Mouse (Mus musculus): ENCODE measurements at regions not wholly inside any gene's neighbourhood (a gene's known extent, or its start where the extent isn't known, plus 50 kb on each side); places are given as distances from the start of the nearest gene placed in this dataset.

DNA sequence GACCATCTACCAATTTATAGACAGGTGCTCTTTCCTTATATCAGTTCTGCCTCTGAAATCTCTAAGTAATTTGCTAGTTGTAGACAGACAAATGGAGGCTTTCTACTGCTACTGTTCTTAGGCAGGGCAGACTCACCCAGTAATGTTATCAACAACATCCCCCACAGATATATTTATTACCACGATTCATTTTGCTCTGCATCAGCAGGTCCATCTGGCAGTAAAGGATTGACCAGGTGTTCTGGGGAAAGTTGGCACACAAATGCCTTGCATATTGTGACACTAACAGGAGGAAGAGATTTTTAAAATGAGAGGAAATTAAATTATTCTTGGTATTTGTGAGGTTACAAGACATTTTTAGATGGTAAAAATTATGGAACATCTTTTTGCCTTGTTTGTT, 627.3 kb upstream of the Tmprss15 start:
- no peak for DNase-seq (ENCODE audit: low spot score in 2 of 2)

DNA sequence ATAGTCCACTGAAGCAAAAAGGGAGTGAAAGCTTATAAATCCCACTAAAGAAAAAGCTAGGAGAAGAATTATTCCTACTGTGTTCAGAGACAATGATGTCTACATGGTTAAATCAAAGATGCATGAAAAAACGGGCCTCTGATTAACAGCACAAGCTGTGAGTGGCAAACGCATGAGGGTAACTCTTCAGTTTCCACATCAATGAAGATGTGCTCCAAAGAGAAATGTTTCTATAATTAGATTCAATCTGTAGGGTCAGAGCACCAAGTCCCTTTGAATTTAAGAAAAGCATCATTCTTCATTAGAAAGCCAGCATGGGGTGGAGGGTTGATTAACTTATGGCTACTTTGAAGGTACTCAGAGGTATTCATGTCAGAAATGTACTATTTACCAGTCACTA, 601.5 kb upstream of the Tmprss15 start:
- no peak for DNase-seq (ENCODE audit: low spot score in 2 of 2)

DNA sequence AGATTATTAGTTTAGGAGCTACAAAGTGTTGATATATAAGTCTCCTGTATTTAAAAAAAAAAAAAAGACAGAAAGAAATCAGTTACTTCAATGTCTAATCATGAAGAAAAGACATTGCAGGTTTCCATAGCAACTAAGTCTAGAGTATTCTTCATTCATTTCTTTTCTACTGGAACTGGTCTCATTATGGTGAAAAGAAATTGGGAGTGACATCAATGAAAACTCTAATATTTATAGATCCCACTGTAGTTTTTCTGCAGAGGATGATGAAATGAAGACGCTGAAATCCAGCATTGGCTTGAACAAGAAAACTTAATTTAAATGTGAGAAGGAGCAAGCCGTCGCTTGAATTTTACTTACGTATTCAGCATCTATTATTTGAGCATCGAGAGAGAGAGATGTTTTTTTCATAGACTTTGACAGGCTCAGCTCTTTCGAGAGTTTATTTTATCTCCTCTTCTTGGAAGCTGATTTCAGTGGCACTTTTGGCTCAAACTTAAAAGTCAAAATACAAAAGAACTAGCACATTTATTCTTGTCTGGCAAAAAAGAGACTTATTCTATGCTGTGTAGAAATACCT, 560.4 kb upstream of the Tmprss15 start:
- no peak for DNase-seq (ENCODE audit: low spot score in 2 of 2)

DNA sequence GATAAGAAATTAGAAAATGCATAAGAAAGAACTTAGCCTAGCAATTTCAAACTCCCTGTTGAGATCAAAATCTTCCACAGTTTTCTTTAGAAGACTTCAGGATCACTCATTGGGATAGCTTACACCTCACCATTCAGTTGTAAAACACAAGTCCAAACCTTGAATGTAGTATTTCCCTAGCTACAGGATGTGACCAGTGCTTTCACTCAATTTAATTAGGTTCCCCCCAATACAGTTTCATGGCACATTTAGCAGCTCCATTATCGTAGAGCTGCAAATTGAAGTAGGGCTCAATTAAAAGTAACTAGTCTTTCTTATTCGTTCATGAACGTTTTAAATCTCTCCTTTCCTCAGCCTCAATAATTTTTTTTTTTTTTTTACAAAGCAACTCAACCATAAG, 550.0 kb upstream of the Tmprss15 start:
- DNase-seq (ENCODE audit: low spot score in 2 of 2), result no peak

DNA sequence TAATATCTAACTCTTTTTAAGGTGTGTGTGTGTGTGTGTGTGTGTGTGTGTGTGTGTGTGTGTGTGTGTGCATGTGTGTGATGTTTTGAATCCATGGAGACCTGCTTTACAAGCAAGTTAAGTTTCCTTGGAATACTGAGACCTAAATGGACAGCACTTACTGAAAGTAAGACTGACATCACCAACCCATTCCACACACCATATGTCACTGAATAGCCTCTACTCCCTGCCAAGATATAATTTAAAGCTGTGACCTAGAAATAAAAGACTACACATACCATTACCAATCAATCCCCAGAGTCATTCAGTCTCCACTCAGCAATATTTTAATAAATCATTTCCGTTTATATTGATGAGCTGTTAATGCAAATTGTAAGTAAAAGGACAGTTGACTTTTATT, 536.2 kb upstream of the Tmprss15 start:
- DNase-seq (ENCODE audit: low spot score in 2 of 2), result no peak

DNA sequence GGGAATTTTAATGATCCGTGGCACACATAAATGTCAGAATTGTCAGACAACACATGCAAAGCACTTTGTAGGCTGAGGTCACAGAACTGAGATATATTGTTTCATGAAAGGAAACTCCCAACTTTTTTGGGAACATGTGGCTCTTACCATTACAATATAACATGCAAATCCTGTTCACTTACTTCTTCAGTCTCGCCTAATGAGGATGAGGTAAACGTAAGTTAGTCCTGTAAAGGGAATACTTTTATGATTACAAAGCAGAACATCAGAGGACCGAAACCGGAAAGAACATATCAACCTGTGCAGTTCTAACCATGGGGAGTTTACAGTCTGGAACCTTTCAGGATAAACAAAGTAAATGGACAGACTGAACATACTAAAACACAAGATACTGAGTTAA, 520.1 kb upstream of the Tmprss15 start:
- DNase-seq (ENCODE audit: low spot score in 2 of 2), result no peak

DNA sequence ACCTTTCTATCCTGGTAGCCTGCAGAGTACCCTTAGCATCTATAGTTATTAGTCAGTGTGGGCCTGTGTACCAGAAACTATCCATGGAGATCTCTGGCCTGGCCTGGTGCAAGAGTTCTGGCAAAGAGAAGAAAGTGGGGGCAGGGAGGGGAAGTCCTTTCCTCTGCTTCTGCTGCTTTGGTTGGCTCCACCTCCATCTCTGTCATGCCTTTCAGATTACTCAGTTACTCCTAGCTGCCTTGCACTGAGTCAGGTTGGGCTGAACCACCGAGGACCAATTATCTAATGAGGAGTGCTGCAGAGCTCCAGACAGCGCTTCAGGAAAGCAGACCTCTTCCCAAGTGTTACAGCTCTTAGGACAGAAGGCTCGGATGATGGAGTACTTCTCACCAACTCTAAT, 500.0 kb upstream of the Tmprss15 start:
- DNase-seq (ENCODE audit: low spot score in 2 of 2), result no peak

DNA sequence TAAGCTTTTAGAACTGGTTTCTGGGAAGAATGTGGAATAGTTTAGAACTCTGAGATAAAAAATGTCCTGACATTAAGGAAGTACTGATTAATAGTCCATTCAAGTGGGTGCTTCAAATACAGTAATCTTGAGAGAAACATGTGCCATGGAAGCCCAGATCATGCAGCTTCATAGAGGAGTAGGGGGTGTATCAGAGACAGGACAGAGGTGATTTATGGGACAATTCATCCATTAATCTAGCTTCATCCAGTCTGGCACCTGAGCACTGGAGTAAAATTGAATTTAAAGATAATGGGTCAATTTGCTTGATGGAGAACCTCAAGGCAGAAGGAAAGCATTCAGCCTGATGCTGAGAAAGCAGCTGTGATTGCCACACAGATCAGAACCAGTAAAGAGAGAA, 494.8 kb upstream of the Tmprss15 start:
- no peak for DNase-seq (ENCODE audit: low spot score in 2 of 2)

DNA sequence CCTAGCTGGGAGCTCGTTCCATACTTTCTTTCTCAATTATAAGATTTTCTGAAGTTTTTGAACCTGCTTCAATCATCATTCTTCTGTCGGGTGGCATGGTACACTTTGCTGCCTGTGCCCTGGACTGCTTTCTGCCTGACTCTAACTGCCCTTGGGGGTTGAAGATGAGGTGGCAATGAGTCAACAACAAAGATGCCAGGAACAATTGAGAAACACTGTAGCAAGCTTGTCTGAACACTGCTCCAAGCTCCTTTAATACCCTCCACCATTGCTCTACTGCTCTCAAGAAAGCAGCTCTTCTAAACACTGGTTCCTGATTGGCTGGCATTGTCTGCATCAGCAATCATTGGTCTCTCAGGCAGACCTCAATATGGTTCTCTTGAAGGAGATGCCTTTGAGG, 480.0 kb upstream of the Tmprss15 start:
- no peak for DNase-seq (ENCODE audit: low spot score in 2 of 2)

DNA sequence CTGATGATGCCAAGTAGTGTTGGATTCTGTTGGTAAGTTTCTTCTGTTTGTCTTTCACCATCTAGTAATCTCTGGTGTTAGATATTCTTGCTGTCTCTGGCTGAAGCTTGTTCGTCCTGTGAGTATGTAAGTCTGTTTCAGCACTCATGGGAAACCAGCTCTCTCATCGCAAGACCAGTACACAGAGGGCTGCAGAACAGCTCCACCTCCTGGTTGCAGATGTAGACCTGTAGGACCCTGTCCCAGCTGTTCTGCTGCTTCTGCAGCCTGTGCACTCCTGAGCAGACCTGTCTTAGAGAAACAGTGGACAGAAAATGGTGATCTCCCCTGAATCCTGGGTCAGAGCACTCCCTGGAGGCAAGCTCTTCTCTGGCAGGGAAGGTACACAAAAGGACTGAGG, 443.5 kb upstream of the Tmprss15 start:
- DNase-seq (ENCODE audit: low spot score in 2 of 2), result no peak

DNA sequence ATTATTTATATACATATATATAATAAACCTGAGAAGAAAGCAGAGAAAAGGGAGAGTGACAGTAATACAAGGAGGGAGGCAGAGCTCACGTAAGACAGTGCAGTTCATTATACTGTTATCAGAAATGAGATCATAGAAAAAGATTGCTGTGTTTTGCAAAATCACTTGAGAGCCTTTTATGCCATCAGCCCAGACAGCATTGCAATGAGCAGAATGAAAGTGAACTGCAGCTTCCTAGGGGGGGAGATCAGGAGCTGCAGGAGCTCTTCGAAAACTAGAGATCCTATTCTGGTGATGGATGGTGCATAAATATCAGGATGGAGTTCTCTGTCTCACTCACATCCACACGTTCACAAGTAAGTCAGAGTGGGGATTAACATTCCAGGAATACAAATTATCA, 401.6 kb upstream of the Tmprss15 start:
- no peak for DNase-seq (ENCODE audit: low spot score in 2 of 2)

DNA sequence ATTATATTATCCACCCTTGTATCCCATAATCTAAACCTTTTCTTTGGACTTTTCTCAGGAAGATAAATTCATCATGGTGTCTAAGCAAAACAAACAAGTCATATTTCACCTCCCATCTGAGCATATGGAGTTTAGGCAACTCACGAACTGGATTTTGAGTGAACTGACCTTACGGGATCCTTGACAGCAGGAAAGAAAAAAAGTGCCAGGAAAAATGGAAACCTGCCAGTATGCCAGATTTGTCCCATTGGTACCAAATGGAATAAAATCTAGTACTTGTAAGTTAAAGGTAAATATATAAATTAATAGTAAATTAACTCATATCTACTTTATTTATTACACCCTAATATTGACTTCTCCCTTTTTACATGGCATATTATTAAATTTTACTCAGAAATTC, 360.0 kb upstream of the Tmprss15 start:
- no peak for DNase-seq (ENCODE audit: low spot score in 2 of 2)

DNA sequence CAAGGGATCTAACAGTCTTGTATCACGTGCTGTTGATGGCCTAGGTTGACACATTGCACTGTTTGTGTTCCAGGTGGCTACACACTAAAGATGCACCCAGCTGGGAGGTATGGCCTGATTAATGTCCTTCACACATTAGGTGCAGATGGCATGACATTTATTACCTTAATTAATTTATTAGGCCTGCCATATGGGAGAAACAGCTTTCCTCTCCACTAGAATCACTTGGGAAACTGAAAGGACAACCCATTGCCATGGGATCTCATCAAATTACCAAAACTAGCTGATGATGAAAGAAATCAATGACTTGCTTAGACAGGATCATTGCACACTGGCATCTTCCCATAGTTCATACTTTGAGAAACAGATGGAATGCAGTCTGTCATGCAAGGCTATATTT, 358.8 kb upstream of the Tmprss15 start:
- no peak for DNase-seq (ENCODE audit: low spot score in 2 of 2)

DNA sequence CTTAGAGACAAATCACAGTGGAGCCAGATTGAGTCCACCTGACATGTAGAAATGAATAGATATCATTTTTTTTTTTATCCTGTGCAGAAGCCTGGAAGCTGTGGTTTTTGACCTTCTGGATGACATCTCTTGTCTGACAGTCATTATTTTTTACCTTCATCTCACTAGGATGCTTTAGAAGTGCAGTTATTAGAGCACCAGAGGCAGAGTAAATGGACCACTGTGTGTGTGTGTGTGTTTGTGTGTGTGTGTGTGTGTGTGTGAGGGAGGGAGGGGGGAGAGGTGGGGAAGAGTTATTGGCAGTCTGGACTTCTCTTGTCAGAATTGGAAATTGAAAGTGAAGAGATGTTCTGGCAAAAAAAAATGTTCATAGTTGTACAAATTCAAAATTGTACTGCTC, 316.5 kb upstream of the Tmprss15 start:
- DNase-seq (ENCODE audit: low spot score in 2 of 2), result no peak

DNA sequence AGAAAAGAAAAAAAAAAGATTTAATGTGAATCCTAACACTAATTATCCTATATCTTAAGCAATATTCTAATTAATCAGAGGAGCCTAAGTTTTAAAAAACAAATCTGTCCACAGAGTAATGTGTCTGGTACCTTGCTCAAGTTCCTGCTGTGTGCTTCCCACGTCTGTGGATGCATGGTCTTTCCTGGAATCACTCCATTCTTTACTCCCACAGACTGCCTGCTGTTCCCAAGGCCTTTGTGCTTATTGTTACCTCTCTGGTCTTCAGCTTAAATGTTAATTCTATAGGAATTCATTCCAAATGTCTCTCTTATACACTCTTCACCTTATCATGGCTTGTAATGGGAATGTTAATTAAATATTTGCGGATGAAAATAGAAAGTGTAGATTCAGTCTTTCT, 315.3 kb upstream of the Tmprss15 start:
- DNase-seq (ENCODE audit: low spot score in 2 of 2), result no peak

DNA sequence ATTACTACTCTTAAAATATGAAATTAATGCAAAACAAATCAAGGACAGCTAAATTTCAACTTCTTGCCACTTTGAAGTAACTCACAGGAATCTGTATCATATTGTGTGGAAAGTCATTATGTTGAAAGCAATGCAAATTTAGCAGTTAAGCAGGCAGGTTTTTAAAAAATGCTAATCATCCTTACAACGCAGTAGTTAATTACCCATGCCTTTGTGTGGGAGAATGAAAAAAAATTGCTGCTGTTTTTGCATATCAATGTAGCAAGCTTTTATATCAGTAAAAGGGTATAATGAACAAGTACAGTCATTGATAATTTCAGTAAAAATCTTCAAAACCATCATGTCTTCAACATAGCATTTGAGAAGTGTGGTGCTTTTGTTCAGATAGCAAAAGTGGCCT, 313.2 kb upstream of the Tmprss15 start:
- no peak for DNase-seq (ENCODE audit: low spot score in 2 of 2)

DNA sequence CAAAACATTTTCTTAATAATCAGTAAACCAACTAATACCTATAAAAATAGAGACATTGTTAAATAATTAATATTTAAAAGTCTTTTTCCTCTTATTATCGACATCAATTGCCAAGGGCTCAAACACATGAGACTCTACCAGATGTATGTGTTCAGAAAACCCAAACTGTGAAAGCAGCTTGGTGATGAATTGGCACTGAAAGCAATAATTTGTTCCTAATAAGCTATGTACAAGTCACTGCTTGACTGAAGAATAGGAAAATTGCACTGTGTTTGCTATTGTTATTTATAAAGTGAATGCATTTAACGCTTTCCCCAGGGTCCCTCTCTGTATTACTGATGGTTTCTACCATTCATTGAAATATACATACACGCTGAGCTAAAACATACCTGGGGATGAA, 309.2 kb upstream of the Tmprss15 start:
- no peak for DNase-seq (ENCODE audit: low spot score in 2 of 2)

DNA sequence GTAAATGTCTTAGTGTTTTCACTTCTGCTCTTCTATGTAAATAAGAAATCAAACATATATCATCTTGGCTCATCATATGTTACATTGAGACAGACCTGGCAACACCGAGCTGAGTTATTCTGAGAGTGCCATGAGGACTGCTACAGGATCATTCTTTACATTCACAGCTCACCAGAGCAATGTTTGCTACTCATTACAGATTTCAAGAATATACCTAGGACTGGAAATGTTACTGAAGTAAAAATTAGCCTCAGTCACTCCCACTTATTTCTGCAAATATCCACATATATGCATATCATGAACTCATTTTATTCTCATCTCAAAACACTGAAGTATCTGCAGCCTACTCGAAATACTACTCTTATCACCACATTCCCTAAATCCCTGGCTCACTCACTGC, 307.6 kb upstream of the Tmprss15 start:
- no peak for DNase-seq (ENCODE audit: low spot score in 2 of 2)

DNA sequence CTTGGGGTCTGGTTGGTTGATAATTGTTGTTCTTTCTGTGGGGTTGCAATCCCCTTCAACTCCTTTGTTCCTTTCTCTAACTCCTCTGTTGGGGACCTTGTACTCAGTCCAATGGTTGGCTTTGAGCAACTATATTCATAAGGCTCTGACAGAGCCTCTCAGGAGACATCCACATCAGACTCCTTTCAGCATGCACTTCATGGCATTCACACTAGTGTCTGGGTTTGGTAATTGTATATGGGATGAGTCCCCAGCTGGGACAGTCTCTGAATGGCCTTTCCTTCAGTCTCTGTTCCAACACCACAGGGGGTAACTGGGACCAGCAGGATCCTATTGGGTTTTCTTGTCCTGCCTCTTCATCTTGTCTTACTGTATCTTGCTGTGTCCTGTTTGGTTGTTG, 303.5 kb upstream of the Tmprss15 start:
- no peak for DNase-seq (ENCODE audit: low spot score in 2 of 2)

DNA sequence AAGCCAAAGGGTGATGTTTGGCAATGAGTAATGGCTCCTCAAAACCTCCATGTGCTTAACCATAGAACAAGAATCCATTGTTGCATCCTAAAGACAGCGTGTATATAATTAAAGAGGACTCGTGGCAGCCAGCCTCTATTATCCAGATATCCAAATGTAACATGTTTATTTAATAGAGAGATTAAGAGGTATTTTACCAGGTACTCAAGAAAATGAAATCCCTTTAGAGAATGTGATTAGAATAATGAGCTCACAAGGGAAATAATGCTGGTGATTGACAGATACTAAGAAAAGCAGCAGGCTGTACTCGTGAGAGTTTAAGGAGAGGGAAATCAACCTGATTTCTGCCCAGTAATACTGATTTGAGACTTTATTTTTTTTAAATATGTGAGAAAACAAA, 295.5 kb upstream of the Tmprss15 start:
- DNase-seq (ENCODE audit: low spot score in 2 of 2), result no peak

DNA sequence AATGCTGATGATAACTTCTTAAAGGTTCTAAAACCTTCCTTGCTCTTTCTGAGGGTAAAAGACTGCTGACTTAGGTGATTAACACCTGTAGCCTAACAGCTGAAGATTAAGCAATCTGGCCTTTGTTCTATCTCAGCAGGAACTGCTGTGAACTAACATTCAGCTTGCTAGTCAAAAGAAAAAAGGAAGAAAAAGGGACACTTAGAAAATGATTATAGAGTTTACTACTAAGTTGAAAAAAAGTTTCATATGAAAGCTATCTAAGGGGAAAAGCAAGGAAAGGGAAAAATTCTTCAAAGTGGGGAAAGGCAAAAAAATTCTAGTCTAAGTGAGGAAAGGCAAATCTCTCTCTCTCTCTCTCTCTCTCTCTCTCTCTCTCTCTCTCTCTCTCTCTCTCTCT, 259.2 kb upstream of the Tmprss15 start:
- no peak for DNase-seq (ENCODE audit: low spot score in 2 of 2)

DNA sequence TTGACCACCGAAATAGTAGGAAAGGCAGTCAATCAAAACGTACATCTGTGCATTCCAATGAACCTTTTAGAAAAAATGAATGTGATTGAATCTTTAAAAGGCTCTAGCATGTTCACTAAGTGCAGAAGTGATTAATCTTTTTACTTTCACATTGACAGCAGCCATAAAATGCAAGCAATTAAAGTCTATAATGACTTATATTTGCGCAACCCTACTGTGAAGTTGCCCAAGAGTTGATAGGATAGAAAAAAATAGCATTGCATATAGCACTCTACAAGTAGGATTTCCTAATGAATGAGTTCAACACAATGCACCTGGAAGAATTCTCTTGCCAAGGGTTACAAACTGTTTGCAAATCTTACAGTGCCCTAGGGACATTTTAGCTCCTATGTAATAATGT, 251.6 kb upstream of the Tmprss15 start:
- no peak for DNase-seq (ENCODE audit: low spot score in 2 of 2)

DNA sequence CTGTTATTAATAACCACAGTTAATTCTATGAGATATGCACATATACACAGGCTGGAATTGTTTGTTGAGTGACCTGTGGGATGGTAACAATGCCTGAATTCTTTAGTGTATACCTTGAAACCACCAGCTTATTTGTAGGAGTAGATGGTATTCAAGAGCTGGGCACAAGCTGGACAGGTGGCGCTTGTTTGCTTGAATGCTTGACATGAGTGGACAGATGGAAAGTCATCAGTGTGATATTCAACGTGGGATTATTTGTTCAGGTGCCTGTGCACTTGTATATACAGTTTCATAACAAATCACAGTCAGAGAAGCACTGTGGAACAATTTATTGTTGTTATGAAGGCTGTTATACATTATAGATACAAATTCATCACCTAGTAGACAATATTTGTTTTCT, 245.5 kb upstream of the Tmprss15 start:
- DNase-seq (ENCODE audit: low spot score in 2 of 2), result no peak

DNA sequence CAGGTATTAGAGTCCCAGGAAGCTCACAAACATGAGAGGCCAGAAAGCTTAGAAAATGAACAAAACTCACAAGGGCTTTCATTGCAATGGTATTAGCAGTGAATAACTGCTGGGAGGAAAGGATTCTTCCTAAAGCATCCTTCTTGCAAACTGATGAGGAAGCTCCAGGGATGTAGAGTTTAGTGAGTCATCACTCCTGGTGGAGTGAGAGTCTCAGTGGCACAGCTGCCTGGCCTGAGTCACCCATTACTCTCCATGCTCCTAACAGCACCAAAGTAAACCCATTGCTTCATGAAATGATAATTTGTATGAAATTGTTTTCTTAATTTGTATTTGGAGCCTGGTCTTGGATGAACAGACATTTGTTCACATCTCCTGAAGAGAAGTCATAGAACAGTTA, 245.1 kb upstream of the Tmprss15 start:
- no peak for DNase-seq (ENCODE audit: low spot score in 2 of 2)

DNA sequence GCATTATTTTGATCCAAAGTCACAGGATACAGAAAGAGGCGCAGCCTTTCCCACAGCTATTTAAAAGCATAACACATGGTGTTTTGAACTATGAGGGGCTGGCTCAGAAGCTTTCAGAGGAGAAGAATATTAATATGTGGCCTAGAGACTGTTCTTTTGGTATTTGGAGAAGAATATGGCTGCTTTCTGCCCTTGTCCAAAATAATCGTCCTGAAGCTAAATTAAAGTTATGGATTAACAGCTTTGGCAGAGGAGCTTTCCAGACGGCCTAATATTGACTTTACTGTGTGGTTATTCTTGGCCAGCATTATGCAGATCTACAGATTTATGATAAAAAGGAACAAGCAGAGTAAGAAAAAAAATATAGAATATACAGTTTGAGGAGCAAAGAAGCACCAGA, 222.4 kb upstream of the Tmprss15 start:
- no peak for DNase-seq (ENCODE audit: low spot score in 2 of 2)
